Mouse (Mus musculus): Measurements from ENCODE around the gene Sall4.

Gene Sall4

DNA sequence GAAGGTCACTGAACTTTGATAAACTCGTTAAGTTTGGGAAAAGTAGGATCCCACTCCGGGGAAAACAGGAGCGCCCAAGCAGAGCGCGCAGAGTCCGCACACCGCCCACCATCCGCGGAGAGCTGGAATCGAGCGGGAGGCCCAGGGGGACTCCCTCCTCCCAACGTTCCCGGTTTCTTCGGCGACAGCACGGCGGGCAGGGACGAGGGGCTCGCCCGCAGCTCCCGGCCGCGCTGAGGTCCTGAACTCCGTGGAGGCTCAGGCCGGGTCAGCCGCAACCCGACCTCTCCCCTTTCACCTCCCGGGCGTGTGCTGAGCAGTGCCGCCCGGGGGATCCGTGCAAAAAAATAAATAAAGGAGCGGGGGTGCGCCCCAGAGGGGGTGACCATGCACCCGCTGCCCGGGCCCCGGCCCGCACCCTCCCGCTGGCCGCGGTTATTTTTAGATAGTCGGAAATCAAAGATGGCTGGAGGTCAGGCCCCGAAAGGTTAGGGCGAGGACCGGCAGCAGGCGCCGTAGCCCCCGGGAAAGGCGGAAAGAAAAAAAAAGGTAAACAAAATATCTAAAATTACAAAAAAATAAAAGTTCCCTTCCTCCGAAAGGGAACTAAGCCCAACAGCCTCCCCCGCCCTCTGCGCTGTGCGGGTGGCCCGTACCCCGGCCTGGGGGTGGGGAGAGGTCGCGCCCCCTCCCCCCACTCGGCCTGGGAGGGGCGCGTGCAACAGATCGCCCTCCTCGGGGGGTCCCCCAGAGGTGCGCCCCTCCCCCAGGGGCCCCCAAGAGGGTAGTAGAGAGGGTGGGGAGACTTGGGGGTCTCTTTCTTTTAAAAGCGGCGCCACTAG lies 1.8 kb downstream of the Sall4 start:
- TF ChIP-seq GATA4 (IDR thresholded peaks at IDR 0.05; ENCODE audit: insufficient replicate concordance, low read length): no peak

DNA sequence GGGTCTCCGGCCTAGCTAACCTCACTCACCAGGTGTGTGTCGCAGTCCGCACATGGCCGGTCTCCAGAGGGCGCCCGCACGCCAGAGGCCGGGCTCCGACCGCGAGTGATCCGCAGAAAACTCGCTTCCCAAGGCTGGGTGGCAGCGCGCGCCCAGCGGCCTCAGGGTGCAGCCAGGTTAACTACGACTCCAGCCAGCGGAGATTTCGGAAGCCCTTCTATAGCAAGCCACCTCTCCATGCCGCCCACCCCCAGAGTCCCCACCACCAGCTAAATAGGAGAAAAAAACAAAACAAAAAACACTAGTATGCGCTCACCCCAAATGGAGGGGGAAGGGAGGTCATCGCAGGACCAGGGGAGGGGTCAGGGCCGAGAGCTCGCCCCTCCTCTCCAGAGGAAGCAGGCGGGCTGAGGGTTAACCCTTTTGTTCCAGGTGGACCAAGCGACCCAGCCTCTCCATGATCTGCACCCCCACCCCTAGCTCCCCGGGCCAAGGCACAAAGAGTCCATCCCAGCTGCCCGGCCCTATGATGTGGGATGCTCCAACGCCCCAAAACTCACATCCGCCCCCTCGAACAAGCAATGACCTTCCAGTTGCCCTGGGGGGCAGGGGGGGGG lies 2.6 kb downstream of the Sall4 start:
- no peak for TF ChIP-seq GATA4 (IDR thresholded peaks at IDR 0.05; ENCODE audit: insufficient replicate concordance, low read length)

DNA sequence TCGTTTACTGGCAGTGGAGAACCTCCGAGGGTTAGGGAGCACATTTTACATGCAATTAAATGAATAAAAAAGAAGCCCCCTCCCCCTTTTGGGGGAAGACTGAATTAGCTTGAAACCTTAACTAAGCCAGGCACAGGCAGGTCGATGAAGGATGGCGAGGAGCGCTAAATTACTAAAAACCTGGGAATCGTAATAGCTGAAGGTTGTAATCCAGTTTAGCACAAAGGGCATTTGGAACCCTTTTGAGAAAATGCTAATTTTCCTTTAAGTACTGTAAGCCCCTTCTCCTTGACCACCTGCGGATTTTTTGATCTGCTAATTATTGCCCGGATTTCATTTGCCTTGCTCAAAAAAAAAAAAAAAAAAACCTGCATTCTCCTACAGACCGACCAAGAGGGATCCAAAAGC lies 3.3 kb downstream of the Sall4 start:
- no peak for TF ChIP-seq GATA4 (IDR thresholded peaks at IDR 0.05; ENCODE audit: insufficient replicate concordance, low read length)

DNA sequence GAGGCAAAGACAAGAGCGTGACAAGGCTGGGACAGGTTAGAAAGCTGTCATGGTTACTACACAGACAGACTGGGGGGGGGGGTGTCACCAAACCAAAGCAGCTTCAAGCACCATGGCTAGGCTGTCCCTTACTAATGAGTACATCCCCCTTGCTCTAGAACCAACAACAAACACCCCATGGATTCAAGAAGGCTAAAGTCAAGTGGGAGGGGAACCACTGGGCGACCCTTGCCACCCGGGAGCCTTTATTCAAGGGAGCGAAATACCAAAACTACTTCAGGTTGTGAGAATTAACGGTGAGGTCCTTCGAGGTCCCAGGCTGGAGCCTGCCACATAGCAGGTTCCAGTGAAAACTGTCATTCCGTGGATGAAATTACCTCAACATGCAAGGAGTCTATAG lies 4.0 kb downstream of the Sall4 start:
- no peak for TF ChIP-seq GATA4 (IDR thresholded peaks at IDR 0.05; ENCODE audit: insufficient replicate concordance, low read length)

DNA sequence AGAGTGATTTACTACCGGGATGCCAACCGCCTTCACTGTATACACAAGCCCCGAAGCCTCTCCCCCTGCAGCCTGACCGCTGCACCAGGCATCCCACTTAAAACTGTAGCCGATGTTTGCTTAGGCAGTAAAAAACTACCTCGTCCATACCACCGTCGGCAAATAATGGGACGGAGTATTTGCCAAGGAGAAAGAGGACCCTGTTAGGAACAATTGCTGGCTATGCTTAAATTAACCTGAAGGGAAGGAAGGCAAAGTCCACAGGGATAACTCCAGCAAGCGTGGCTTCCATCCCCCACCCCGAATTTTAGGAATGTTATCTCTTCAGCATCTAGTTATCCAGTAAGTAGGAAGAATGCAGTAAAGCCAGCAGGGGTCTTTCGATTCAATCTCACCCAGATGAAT lies 5.3 kb downstream of the Sall4 start:
- TF ChIP-seq GATA4 (IDR thresholded peaks at IDR 0.05; ENCODE audit: insufficient replicate concordance, low read length): no peak

DNA sequence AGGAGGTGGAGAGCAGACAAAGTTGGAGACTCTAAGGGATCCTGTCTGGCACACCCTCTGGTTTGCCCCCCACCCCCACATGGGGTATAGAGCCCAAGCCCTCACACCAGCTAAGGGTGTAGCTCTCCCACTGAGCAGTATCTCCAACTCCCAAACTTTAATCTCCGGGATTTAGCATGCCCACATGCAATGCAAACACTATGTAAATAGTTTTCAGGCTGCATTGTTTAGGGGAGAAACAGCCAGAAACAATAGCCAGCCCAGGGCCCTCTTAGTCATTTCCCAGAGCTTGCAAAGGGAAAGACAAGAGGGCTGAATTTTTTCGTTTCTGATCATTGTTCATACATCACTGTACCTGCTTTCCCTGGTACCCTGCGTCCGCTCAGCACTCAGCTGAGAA lies 5.8 kb downstream of the Sall4 start:
- no peak for TF ChIP-seq GATA4 (IDR thresholded peaks at IDR 0.05; ENCODE audit: insufficient replicate concordance, low read length)

DNA sequence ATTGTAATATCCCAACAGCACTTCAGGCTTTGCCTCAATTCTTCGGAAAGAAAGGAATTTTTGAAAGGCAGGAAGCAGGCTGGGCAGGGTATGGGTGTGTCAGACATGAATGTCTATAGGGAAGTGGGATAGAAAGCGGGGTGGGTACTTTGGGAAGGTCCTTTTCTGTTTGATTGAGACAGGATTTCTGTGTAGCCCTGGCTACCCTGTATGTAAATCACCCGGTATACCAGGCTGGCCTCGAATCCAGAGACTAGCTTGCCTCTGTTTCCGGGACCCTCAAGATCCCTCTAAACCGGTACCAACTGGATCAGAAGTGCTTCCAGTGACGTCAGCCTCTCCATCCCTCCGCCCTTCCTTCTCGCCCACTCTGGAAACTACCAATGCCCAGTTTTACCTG lies 6.6 kb downstream of the Sall4 start:
- TF ChIP-seq GATA4 (IDR thresholded peaks at IDR 0.05; ENCODE audit: insufficient replicate concordance, low read length): no peak

DNA sequence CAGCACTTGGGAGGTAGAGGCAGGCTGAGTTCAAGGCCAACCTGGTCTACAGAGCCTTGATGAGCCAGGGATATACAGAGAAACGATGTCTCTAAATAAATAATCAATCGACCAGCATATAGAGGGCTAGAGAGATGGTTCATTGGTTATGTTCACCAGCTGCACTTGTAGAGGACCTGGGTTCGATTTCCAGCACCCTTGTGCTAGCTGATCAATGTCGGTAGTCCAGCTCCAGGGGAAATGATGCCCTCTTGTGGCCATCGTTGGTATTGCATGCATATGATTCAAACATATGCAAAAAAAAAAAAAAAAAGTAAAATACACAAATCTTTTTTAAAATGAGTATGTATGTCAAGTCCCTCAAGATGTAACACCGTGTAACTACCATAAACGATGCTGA lies 25.1 kb downstream of the Sall4 start:
- no peak for TF ChIP-seq GATA4 (IDR thresholded peaks at IDR 0.05; ENCODE audit: insufficient replicate concordance, low read length)

DNA sequence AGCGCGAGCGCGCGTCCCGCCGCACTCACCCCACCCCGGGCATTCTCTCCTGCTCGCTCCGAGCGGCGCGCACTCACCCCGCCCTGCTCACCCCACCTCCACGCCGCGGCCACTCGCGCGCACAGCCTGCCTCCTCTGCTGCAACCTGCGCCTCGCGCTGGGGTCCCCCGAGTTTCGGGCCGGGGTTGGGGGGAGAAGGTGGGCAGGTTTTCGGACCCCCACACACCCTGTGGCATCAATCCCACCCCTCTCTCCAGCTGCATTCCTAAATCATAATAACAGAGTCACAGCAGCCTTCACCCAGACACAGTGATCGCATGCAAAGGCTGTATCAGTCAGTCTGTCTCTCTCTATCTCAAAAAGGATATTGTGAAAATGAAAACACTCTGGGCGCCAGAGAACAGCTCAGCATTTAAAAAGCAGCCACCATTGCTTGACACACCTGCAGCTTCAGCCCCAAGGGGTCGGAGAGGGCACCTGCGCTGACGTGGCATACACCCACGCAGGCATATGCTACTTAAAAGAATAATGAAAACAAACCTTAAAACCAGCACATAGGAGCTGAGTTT lies 25.6 kb downstream of the Sall4 start, which contains the start of gene Atp9a:
Gene Atp9a, minus strand, starts transcription at position 351 of the 569 bp plus-strand sequence.
- TF ChIP-seq GATA4 (IDR thresholded peaks at IDR 0.05; ENCODE audit: insufficient replicate concordance, low read length): no peak

DNA sequence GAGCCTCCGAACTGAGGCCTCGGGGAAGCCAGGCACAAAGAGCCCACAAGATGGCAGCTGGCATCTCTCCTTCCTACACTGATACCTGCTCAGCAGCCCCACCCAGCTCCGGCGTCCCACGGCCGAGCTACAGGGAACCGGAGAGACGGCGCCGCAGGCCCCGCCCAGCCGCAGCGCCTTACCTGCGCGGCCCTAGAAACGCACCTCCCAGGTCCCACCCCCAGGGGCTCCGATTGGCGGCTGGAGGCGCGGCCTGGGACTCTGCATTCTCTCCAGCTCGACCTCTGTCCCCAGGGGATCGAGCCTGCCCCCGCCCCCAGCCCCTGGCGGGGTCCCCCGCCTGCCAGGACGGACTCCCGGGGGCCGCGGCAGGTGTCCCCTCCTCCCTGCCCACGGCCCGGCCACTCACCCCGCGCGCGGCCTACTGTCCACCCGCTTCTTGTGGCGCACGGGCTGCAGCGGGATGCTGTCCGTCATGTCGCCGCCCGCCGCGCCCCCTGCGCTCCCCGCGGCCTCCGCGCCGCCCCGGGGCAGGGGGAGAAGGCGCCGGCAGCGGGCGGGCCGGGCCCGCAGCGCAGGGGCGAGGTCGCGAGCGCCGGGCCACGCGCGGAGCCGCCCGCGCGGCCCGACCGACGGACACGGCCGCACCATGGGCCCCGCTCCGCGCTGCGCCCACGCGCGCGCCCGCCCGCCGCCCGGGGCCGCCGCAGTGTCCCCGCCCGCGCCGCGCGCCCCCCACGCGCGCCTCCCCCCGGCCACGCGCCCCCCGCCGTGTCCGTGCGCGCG lies 26.3 kb downstream of the Sall4 start:
- TF ChIP-seq GATA4 (IDR thresholded peaks at IDR 0.05; ENCODE audit: insufficient replicate concordance, low read length): no peak

DNA sequence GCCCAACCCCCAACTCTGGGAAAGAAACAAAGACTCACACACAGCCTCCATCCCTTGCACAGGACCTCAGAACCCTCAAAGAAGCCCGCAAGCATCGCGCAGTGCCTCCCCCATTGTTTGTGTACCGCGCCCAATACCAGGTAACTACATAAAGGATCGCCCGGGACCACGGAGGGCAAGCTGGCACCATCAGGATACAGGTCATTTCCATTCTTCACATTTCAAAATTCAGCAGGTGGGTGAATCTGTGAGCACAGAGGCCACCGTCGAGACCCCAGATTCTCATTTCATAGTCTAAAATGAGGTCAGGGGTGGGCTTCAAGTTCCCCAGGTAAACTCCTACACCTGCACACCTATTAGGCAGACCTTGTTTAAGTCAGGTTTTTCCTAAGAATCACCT lies 27.2 kb downstream of the Sall4 start:
- no peak for TF ChIP-seq GATA4 (IDR thresholded peaks at IDR 0.05; ENCODE audit: insufficient replicate concordance, low read length)

DNA sequence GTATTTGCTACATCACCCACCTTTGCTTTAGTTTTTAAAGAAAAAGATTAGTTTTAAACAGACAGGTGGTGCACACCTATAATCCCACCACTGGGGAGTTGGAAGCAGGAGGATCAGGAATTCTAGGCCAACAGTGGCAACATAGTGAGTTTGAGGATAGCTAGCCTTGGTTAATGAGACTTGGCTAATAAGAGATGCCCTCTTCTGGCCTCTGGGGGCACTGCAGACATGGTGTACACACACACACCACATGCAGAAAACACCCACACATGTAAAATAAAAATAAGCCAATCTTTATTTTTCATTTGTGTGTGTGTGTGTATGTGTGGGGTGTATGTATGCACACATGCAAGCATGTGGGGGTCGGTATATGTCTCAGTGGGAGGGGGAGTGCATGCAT lies 28.9 kb downstream of the Sall4 start:
- TF ChIP-seq GATA4 (IDR thresholded peaks at IDR 0.05; ENCODE audit: insufficient replicate concordance, low read length): no peak

DNA sequence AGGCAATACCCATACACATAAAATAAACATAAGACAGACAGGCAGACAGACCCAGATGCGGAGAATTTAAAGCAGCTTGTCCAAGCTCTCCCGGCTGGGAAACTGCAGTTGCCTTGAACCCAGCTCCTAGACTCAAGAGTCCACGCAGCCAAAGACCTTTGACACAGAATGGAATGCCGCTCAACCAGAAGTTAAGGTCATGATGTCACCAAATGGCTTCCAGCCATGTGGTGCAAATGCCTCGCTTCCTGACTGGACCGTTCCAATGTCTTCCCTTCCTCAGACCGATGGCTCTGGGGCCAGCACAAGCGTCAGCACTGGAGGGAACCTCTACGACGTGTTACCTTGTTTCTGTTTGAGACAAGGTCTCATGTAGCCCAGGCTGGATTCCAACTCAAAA lies 29.9 kb downstream of the Sall4 start:
- TF ChIP-seq GATA4 (IDR thresholded peaks at IDR 0.05; ENCODE audit: insufficient replicate concordance, low read length): no peak

DNA sequence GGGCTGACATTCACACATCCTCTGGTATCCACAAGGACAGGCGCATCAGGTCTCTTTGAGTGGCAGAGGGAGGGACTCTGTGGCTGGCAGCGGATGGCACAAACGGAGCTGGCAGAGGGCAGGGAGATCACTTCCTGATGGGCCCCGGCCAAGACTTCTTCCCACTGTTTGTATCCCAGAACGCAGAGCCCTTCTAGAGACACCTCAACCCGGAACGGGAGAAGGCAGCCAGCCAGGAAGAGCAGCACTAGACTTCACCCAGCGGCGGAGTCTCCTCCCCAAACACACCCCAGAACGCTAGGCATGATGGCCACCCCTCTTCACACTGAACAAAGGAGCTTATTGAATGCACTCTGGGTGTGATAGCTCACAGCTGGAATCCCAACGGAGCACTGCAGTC lies 33.7 kb downstream of the Sall4 start:
- no peak for TF ChIP-seq GATA4 (IDR thresholded peaks at IDR 0.05; ENCODE audit: insufficient replicate concordance, low read length)

DNA sequence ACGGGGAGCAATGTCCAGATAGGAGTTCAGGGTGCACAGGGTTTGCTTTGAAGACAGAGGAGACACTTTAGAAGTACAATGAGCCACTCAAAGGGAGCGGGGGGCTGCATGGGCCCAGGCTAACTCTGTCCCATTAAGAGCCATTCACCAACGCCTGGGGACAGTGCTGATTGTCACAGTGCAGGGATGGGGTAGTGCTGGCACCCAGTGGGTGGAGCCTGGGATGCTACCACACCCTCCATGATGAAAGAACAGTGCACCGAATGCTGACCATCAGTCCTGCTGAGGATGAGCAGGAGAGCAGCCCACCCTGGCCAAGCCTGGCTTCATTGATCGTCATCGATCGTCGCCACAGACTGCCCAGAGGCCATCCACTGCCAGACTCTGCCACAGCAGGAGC lies 36.5 kb downstream of the Sall4 start:
- no peak for TF ChIP-seq GATA4 (IDR thresholded peaks at IDR 0.05; ENCODE audit: insufficient replicate concordance, low read length)
